Mouse (Mus musculus): Measurements from ENCODE around the gene Kcnma1. TPM values are rescaled to one million over a fixed set of nuclear protein-coding genes. Genes with fewer than 3 reads are reported as not detected.
A peak's percentile ranks its signal among the peaks of the same experiment; 100 is the strongest.

The Kcnma1 gene
- total RNA-seq, 2 experiments from 2014 or later, result 131 to 138 TPM

DNA sequence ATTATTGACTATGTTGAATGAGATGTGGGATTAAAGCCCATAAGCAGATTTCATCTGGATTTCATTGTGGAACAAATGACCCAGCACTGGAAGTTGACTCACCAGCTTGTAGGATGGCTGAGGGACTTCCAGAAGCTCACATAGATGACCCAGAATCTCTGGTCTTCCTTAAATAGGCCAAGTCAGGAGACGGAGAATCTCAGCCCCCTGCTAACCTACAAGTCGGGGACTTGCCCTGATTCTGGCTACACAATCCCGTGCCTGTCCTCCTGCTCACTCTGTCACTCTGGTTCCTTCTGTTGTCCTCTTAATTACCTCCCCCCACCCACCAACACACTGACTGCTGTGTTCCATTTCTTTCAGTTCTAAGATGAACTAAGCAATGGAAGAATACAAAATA lies 474.7 kb downstream of the Kcnma1 start:
- DNase-seq (ENCODE audit: low spot score in 2 of 2), result no peak

DNA sequence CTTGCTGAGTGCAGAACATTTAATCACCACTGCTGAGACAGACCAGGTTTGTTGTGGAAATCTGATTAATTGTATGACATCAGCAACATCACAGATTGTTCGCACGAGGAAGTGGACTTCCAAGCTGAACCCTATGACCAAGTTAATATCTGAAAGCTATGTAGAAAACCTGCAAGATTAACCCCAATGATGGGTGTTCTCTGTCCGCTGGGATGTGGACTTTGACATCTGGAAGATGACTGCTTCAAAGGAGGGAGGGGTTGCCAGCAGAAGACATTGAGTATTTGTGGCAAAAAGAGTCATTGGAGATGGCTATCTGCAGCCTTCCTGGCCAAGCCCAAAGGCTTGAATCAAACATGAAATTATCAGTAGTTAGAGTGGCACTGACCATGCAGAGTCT lies 480.9 kb downstream of the Kcnma1 start:
- no peak for DNase-seq (ENCODE audit: low spot score in 2 of 2)

DNA sequence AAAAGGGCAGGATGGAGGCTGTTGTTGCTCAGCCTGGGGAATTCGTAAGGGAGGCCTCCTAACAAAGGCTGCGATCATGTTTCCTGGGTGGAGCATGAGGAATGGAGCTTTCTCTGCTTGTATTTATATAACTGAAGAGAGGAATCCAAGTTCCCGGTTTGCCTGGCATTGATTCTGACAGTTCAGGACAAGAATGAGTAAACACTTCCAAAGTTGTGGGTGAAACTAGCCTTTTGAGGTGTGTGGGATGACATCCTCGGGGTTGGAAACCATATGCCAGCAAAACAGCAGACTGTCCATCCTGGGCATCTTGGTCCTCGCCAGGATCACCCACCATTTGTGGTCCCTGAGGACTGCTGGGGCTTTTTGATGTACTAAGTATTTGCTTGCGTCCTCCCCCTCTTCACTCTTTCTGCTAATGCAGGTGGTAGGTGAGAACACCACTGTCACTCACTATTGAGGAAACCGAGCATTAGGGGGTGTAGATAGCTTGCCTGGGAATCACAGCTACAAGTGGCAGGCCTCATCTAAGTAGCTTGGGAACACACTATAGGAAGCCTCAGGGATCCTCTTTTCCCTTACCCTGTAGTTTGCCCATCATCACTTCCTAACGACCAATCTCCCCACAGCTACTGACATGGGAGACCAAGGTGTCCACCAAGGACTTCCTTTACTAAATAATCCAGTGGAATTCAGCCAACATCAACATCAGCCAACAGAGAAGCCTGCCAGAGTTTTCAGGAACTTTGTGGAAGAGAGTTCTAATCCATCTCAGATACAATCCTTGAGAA lies 482.4 kb downstream of the Kcnma1 start:
- peak in 1 of 2 experiments; percentile 47 for DNase-seq (ENCODE audit: low spot score in 2 of 2)

DNA sequence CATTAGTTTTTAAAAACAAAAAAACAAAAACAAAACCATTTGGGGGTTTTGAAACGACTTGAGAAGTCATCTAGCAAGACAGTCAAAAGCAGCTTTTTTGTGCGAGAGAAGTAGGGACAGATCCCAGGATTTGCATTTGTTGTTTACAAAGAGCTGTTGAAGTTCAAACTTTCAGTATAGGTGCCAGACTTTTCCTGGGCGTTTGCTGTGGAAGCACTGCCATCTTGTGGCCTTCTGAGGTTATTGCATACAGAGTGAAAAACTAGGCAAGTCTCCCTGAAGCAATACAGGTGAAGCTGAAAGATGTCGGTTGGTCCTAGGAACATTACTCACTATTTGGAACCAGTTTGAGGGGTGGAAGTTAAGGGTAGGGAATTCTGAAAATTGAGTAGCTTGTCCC lies 484.6 kb downstream of the Kcnma1 start:
- peak; percentile 39 to 84 for DNase-seq (ENCODE audit: low spot score in 2 of 2)

DNA sequence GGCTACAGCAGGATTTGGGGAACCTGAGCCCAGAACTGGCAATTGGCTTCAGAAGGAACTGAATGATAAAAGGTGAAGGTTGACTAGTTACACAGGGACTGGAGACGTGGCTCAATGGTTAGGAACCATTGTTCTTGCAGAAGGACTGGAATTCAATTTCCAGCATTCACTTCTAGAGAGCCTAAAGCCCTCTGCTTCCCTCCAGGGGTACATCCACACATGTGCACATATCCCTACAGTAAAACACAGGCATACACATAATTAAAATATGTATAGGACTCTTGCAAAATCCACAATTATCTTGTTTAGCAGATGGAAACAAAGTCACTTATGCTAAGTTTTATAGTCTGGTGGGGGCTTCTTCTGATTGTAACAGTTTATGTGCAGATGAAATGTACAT lies 485.1 kb downstream of the Kcnma1 start:
- no peak for DNase-seq (ENCODE audit: low spot score in 2 of 2)

DNA sequence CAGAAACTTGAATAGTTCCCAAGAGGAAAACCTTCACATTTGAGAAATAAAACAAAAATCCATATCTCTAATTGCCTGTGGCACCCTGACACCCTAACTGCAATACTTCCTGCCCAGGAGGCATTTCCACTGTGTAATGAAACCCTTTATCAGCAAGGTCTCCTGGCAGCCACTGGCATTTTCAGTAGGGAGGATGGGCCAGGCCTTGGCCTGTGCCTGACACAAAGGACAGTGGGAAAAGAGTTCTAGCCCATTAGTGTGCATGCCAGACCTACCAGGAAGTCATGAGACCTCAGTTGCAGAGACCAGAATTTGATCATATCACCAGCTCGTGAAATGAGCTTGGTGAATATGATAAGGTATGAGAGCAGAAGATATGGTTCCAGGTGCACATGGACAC lies 488.4 kb downstream of the Kcnma1 start:
- no peak for DNase-seq (ENCODE audit: low spot score in 2 of 2)

DNA sequence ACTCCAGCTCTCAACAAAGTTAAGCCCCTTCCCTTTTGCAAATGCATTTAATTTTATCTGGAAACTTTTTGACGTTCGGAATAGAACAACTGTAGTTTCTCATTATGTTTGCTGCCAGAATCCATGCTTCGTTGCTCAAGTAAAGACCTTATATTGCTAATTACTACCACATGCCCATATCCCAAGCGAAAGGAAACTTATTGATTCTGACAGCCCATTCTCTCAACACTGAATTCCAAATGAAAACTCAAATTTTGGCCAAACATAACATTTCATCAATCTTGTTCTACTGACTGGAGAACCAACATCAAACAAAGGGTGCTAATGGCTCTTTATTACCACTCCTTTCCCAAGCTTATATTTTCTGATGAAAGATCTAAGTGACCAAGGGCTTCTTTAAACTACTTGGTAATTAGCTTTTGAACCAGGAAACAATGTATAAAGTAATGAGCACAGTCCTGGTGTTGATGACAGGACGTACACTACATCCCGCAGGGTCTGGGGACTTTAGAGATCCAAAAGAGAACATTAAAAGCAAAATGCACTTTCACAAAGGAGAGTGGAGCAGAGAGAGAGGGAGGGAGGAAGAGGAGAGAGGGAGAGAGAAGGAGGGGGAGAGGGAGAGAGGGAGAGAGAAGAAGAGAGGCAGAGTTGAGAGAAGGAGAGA lies 490.3 kb downstream of the Kcnma1 start:
- no peak for DNase-seq (ENCODE audit: low spot score in 2 of 2)

DNA sequence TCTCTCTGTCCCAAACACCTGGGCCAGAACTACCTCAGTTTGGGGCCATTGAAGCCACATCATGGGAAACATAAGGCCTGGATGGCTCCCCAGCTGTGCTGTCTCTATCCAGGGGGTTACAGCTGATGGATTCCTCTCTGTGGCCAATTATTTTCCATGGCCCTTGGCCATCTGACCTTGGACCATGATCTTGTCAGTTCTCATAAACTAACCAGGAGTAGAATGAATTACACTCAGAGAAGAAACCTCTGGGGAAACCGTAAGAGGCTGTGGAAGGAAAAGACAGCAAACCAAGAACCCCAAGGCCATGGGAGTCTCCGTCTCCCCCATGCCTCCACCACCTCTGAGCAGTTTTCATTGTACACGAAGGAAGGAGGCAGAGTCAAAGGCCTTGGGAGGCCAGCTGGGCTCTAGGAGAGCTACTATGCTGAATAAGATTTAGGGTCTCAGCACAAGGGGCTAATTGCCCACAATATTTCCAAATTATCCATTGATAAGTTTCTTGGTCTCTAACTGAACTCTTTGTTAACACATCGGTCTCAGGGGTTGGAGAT lies 491.6 kb downstream of the Kcnma1 start:
- no peak for DNase-seq (ENCODE audit: low spot score in 2 of 2)

DNA sequence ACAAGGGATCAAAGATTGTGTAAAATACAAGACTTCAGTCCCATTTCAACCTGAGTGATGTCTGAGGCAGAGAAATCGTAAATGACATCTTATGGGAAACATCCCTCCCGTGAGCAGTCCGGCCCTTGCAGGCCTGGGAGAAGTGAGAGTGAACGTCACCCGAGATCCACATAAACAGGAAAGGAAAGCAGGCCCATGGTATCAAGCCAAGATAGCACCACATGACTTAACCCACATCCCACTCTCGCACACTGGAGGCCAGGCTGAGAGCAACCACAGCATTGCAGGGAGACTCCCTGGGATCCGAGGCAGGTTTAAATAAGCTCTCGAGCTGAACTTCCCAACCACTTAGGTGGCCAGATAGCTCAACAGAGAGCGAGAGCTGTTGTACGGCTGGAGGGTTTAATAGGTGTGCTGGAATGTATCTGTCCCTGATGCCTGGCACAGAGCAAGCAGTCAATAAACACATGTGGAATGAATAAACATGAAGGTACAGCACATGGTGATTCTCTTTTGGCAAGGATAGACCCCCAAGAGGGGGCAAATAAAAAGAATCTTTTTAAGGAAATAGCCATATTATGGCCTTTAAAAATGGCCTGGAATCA lies 493.1 kb downstream of the Kcnma1 start:
- DNase-seq (ENCODE audit: low spot score in 2 of 2), result no peak

DNA sequence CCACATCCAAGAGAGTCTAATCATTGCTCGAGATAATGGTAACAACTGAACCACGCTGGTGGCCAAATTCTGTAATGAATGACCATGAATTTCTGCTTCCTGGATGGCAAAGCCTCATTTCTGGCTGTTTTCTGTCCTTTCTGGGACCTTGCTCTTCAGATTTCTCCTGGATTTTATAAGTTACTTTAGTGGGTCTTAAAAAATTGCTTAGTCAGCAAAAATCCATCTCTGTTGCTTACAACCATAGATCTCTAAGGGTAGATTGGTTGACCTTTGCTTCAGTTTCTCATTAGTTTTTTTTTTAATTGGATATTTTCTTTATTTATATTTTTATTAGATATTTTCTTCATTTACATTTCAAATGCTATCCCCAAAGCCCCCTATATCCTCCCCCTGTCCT lies 496.9 kb downstream of the Kcnma1 start:
- no peak for DNase-seq (ENCODE audit: low spot score in 2 of 2)

DNA sequence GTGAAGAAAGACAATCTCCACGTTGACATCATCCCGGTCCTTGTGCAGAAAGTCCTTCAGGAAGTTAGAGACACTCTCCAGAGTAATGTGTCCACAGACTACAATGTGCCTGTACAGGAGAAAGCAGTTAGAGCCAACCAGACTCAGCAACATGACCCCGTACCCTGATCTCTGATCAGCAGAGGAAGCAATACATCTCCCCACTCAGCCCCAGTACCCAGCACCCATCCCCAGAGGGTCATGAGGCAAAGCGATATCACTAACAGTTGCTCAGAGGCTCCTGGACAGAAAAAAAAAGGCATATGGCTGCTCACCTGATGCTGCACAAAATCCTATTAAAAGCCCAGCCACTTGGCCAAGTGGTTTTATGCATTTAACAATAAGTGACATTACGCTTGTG lies 504.5 kb downstream of the Kcnma1 start:
- no peak for DNase-seq (ENCODE audit: low spot score in 2 of 2)

DNA sequence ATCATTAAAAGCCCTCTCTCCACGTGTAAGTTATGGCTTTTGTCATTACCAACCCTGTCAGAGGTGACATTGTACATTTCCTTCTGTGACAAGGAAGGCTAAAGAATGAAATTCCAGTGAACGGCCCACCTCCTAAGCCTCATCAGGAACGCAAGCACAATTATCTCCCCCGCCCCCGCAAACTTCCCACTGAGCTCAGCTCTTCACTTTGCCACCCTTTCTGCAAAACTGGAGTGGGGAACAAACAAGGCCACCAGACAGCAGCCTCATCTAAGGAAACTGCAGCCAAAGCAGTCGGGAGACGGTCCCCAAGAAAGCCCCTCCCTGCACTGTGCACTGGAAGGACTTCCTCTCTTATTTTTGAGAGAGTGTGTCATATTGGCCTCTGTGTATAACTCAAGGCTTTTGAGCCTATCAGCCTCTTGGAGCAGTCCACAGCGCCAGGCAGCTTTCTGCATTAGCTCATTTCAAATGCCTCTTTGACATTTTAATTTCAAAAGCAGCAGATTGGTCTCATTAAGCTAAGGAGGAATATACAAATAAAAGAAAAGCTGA lies 512.0 kb downstream of the Kcnma1 start:
- DNase-seq (ENCODE audit: low spot score in 2 of 2), result peak; percentile 36 to 55

DNA sequence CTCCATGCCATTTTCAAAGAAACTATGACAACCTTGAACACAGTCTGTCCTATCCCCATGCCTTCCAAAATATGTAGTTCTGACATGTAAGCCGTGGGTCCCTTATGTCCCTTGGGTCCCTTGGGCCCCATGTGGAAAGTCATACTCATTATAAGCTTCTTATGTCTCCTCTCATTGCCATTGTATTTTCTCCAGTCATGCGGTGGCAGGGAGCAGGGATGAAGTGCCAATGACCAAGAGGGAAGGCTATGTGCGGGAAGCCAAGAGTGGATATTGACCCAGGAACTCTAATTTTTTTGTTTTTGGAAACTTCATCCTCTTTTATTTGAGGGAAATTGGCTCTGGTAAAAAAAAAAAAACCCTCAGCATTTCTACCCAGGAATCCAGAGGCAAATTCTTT lies 517.5 kb downstream of the Kcnma1 start:
- no peak for DNase-seq (ENCODE audit: low spot score in 2 of 2)

DNA sequence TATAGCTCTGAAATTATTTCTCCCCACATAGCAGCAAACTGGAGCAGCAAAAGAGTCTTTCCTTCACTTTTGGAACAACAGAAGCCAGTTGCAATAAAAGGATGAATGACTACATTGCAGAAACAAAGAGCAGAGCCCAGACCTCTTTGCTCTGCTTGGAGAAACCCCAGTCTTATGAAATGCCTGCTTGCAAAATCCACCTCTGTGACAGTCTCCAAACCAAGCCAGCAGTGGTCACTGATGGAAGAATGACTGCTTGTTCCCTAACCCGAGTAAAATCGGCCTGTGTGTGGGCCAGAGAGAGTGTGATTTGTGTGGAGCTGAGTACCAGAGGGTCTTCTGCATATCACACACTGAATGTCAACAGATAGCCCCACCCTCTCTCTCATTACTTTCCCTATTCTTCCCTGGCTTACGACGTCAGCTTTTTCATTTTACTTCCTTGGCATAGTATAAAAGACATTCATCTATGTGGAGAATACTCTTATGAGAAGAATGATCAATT lies 518.0 kb downstream of the Kcnma1 start:
- no peak for DNase-seq (ENCODE audit: low spot score in 2 of 2)

DNA sequence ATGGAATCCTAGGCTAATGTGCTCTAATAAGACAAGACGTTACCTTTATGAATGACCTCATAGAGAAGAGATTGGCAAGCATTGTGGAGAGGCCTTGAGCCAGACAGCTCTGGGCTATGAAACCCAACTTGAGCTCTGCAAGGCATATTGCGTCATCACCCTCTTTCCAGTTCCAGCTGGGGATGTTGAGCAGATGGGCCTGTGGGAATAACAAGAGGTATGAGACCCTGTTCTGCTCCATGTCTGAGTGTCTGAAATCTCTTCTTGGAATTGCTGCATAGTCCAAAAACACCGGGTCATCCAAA lies 519.8 kb downstream of the Kcnma1 start:
- DNase-seq (ENCODE audit: low spot score in 2 of 2), result no peak

DNA sequence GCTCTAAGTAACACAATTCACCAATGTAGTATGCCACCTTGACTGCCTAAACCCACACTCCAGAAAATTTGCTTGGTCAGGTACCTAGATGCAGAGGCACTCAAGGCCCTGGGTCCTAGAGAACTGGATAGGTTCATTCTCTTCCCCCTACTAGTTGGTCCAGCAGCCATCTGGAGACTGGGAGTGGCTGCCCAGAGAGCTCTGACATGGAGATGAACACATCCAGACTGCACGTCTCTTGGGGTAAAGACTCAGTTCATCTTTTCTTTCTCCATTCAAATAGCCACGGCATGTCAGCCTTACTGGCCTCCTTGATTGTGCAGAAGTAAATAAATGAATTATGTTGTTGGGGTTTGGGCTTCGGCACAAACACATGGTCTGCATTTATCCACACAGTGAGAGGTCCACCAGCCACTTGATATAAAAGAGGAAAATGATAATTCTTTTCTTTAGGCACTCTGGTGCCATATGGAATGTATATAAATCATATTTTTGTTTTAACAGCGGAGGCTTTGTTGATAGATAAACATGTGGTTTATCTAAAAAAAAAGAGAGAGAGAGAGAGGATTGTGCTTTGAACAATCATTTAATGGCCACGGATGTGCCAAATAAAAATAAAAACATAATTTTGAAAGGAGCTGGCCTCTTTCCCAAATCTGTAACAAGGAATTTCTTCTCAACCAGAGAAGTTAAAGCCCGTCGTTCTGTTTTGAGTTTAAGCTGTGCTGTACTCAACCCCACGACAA lies 520.4 kb downstream of the Kcnma1 start:
- DNase-seq (ENCODE audit: low spot score in 2 of 2), result no peak

DNA sequence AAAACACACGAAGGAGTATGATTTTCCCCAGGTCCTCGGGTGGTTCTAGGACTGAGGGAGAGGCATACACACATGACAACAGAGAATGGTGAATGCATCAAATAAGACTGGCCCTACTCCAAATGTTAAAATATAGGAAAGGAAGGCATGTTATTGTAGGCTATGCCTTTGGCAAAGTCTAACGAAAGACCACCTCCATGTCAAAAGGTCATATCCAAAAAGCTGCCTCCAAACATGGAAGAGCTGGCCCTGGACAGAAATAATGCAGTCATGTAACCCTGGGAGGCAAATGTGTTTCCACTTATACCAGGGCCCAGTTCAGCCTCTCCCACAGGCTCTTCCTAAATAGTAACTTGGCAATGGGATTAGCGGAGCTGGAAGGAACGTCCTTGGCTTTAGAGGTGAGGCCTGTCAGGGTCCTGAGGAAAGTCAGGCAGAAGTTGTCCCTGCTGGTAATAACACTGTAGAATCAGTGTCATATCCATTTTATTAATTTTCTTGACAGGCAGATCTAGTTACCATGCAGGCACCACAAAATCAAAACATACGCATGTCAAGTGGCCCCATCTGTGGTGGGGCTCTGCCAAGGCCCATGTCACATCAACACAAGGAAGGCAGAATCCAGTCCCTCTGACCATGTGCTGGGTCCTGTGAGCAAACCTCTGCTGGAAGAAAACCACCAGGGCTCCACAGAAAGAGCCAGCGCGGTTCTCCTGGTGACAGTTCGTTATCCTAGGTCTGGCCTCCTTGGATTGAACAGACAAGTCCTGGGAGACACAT lies 521.5 kb downstream of the Kcnma1 start:
- no peak for DNase-seq (ENCODE audit: low spot score in 2 of 2)

DNA sequence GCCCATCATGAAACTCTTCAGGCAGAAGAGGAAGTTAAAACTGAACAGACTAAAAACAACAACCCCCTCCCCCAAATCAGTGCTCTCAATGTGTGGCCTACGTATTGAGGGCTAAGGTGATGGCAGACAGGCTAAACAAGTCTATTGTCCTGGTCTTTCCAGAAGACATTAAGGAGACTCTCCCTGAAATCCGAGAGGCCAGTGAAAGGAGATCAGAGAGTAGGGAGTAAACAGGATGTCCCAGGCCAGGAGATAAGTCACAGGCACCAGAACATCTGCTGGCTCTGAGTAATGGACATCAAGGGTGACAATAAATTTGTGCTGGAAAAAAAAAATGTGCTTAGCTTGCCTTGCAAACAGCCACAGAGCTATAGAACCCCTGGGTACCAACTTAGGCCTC lies 522.9 kb downstream of the Kcnma1 start:
- no peak for DNase-seq (ENCODE audit: low spot score in 2 of 2)

DNA sequence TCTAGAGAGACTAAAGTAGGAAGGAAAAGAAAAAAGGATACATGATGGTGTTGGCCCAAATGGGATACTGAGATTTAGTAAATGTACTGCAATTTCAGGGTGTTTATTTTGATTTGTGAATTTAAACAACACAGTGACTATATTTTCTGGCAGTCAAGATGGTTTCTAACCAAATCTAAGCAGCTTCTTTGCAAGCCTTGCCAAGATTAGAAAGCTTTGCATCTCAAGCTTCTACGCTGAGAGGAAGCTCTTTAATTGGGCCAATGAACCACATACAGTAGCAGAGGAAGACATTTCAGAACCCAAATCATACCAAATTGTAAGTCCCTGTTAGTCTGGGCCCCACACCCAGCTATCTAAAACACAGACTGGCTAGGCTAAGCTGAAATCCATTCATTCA lies 527.6 kb downstream of the Kcnma1 start:
- no peak for DNase-seq (ENCODE audit: low spot score in 2 of 2)

DNA sequence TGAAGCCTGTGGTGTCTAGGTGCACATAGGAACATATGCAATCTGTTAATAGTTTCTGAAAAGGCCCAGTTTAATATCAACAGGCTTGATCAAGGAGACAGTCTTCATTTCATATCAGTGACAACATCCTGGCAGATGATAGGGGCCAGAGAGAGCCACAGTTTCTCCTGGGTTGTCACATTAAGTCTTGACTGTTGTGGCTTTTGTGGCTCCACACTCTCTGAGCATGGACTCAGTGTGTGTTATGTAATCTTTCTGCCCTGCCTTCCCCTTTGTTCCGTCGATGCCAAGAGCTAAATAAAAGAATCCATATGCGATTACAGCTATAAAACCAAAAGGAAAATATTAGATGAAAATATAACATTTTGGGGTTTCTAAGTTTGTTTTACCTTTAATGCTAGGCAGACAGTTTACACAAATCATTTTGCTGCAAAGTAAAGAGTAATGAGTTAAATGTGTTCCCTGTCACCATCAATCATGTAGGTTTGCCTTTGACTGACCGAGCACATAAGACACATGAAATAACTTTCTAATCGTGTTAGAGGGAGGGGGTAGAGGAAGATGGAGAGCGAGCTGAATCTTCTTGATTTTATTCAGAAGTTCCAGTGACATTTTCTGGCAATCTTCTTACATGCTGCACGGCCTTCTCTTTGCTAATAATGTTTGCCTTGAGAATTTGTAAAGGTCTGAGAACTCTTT lies 528.3 kb downstream of the Kcnma1 start:
- DNase-seq (ENCODE audit: low spot score in 2 of 2), result no peak
